Mouse (Mus musculus) lung, postnatal 0 days (tissue): ENCODE measurements around the gene Ifitm7. TPM values are rescaled to one million over a fixed set of nuclear protein-coding genes. Genes with fewer than 3 reads are reported as not detected.

Experiments
- ATAC-seq: fragments of 200-750 bp; cut with Nextera tagmentation; 2 replicates; pipeline ENCODE4 v1.8.0; 2017; ENCODE audit warnings: moderate library complexity
- DNase-seq: peaks from one replicate; pipeline ENCODE4 v3.0.0-alpha.2; 2016; ENCODE audit warnings: low spot score
- H3K27ac ChIP-seq: fragments of 300-500 bp; sonication (generic); 2 replicates; pipeline ENCODE4 v1.5.1; 2014; ENCODE audit warnings: antibody characterized with exemption, mild to moderate bottlenecking, low read length, mixed read lengths
- H3K27me3 ChIP-seq: fragments of 300-500 bp; sonication (generic); replicated peaks from 2 replicates; pipeline ENCODE4 v1.6.1; 2014; ENCODE audit warnings: low read length, mixed read lengths; ENCODE audit not compliant: insufficient read depth
- H3K36me3 ChIP-seq: fragments of 300-500 bp; sonication (generic); 2 replicates; pipeline ENCODE4 v1.6.1; 2014; ENCODE audit warnings: low read length, mixed read lengths; ENCODE audit not compliant: insufficient read depth
- H3K4me1 ChIP-seq: fragments of 300-500 bp; sonication (generic); 2 replicates; pipeline ENCODE4 v1.6.1; 2014; ENCODE audit warnings: antibody characterized with exemption, low read depth, low read length, mixed read lengths; ENCODE audit not compliant: insufficient read depth
- H3K4me2 ChIP-seq: fragments of 300-500 bp; sonication (generic); replicated peaks from 2 replicates; pipeline ENCODE4 v1.6.1; 2014; ENCODE audit warnings: low read depth, mild to moderate bottlenecking, low read length, moderate library complexity, mixed read lengths
- H3K4me3 ChIP-seq: fragments of 300-500 bp; sonication (generic); 2 replicates; pipeline ENCODE4 v1.5.1; 2014; ENCODE audit warnings: low read depth, low read length
- H3K9ac ChIP-seq: fragments of 300-500 bp; sonication (generic); replicated peaks from 2 replicates; pipeline ENCODE4 v1.6.1; 2014; ENCODE audit warnings: low read depth, mild to moderate bottlenecking
- H3K9me3 ChIP-seq: fragments of 300-500 bp; sonication (generic); 2 replicates; pipeline ENCODE4 v1.6.1; 2016; ENCODE audit warnings: low read length, mixed read lengths
- CTCF ChIP-seq: IDR thresholded peaks from 2 replicates; pipeline ENCODE4 v1.5.1; 2016; ENCODE audit warnings: antibody characterized with exemption, mild to moderate bottlenecking
- EP300 ChIP-seq: IDR thresholded peaks from 2 replicates; pipeline ENCODE4 v1.6.1; 2016; ENCODE audit warnings: antibody characterized with exemption, mild to moderate bottlenecking, control low read depth
- WGBS: fragments of 180-500 bp; shearing (Covaris S2); extraction: QIAGEN DNeasy Blood & Tissue Kit; methylation state at CpG from one replicate; pipeline ENCODE4 v1.1.7; 2014; 5-methylcytosine and 5-hydroxymethylcytosine counted together
- polyA plus RNA-seq: library from polyadenylated mRNA; unstranded; fragments of >200 nt; fragmentation: Nextera tagmentation; extraction: Ambion mirVana; gene quantifications from 2 replicates; pipeline ENCODE4 v1.2.1, GENCODE M21; 2015

Gene Ifitm7
- polyA plus RNA-seq, 1 experiment from 2014 or later, result not detected

GRCm38 (mm10) chr16:13940139-13940846, 46.4 kb downstream of the Ifitm7 start:
- TF ChIP-seq CTCF (no peak), EP300 (no peak)
- peak; percentile 78 for DNase-seq
- no peaks in the 10 kb centered on the region for H3K27me3 ChIP-seq
- 5% methylated on average over 28 of the region's 28 CpGs for WGBS
- H3K4me1 ChIP-seq, result no peaks in the 10 kb centered on the region
- peak; percentile 97 for ATAC-seq
- H3K27ac ChIP-seq, result no peak overlapping the region
- no peak overlapping the region for H3K9ac ChIP-seq
- H3K4me3 ChIP-seq, result peak overlapping the region; percentile 48
- H3K9me3 ChIP-seq, result no peaks in the 10 kb centered on the region
- no peaks in the 10 kb centered on the region for H3K36me3 ChIP-seq
- H3K4me2 ChIP-seq, result peak overlapping the region; percentile 74

Other genes with a start within 250 kb of the Ifitm7 start
- 28.1 TPM in 2 replicates for gene Rrn3, start 206.2 kb downstream of the Ifitm7 start, polyA plus RNA-seq
- 135 and 141 TPM in 2 replicates for gene Ntan1, start 168.0 kb downstream of the Ifitm7 start, polyA plus RNA-seq
- 57.0 and 59.0 TPM in 2 replicates for gene Pdxdc1, start 83.8 kb downstream of the Ifitm7 start, polyA plus RNA-seq
- gene Mpv17l, start 83.7 kb downstream of the Ifitm7 start, polyA plus RNA-seq, result 8.0 and 11.9 TPM in 2 replicates
- gene 2900011O08Rik, start 284 bp downstream of the Ifitm7 start, polyA plus RNA-seq, result 0.42 TPM in 1 of 2 replicates, not detected in the other
- 37.7 TPM in 2 replicates for gene Nde1, start 176.4 kb upstream of the Ifitm7 start, polyA plus RNA-seq
- gene Marf1, start 176.5 kb upstream of the Ifitm7 start, polyA plus RNA-seq, result 13.2 and 14.0 TPM in 2 replicates